Mouse (Mus musculus): ENCODE measurements at regions not wholly inside any gene's neighbourhood (a gene's known extent, or its start where the extent isn't known, plus 50 kb on each side); places are given as distances from the start of the nearest gene placed in this dataset.

- H3K36me3 ChIP-seq (ENCODE audit: insufficient read depth, low read length), result no peaks in the 10 kb centered on the region
- H3K27ac ChIP-seq (ENCODE audit: low read length), result no peak overlapping the region
- no peaks in the 10 kb centered on the region for H3K9me3 ChIP-seq (ENCODE audit: low read length)
- H3K4me1 ChIP-seq (ENCODE audit: insufficient read depth, low read depth, low read length), result no peaks in the 10 kb centered on the region
- TF ChIP-seq CTCF (IDR thresholded peaks at IDR 0.05) (no peak), EP300 (IDR thresholded peaks at IDR 0.05) (no peak)
- WGBS, result 74% methylated on average over 3 of the region's 3 CpGs
- no peaks in the 10 kb centered on the region for H3K27me3 ChIP-seq (replicated peaks; ENCODE audit: insufficient read depth, low read length)
- DNase-seq (ENCODE audit: low spot score), result no peak
- ATAC-seq, result no peak
- no peak overlapping the region for H3K4me2 ChIP-seq (replicated peaks; ENCODE audit: low read depth, low read length)
- no peak overlapping the region for H3K4me3 ChIP-seq (ENCODE audit: low read depth, low read length)
- no peak overlapping the region for H3K9ac ChIP-seq (replicated peaks; ENCODE audit: low read depth)
Observed at GRCm38 (mm10) chr13:59905488-59905887, 82.5 kb upstream of the Tut7 start.

GRCm38 (mm10) chr13:59904415-59904814, 81.5 kb upstream of the Tut7 start:
- Histone ChIP-seq H3K9me3 (ENCODE audit: low read length) (no peaks in the 10 kb centered on the region), H3K9ac (replicated peaks; ENCODE audit: low read depth) (no peak overlapping the region), H3K36me3 (ENCODE audit: insufficient read depth, low read length) (no peaks in the 10 kb centered on the region), H3K4me2 (replicated peaks; ENCODE audit: low read depth, low read length) (no peak overlapping the region), H3K27ac (ENCODE audit: low read length) (no peak overlapping the region), H3K4me3 (ENCODE audit: low read depth, low read length) (no peak overlapping the region), H3K4me1 (ENCODE audit: insufficient read depth, low read depth, low read length) (no peaks in the 10 kb centered on the region), H3K27me3 (replicated peaks; ENCODE audit: insufficient read depth, low read length) (no peaks in the 10 kb centered on the region)
- ATAC-seq (no peak), DNase-seq (ENCODE audit: low spot score) (peak; percentile 15)
- TF ChIP-seq CTCF (IDR thresholded peaks at IDR 0.05) (no peak), EP300 (IDR thresholded peaks at IDR 0.05) (no peak)
- 70% methylated on average over 1 of the region's 1 CpGs for WGBS

DNA sequence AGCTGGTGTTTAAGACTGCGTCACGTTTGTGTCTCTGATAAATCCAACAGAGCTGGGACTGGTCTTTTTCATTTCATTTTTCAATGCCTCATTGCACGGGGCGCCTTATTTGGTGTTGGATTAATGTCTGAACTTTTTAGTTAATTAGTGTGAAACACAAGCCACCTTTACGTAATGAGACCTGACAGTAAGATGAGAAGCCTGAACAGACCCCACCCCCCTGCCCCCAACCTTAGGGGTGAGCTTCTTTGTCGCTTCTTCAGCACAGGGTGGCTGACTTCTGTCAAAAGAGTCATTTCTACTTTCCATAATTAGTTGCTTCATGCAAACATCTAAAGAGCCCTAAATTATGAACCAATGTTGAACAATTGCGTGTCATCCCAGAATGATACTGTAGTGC, 76.6 kb upstream of the Tut7 start:
- Histone ChIP-seq H3K9ac (replicated peaks; ENCODE audit: low read depth) (no peak overlapping the region), H3K4me1 (ENCODE audit: insufficient read depth, low read depth, low read length) (no peaks in the 10 kb centered on the region), H3K36me3 (ENCODE audit: insufficient read depth, low read length) (no peaks in the 10 kb centered on the region), H3K27ac (ENCODE audit: low read length) (no peak overlapping the region), H3K27me3 (replicated peaks; ENCODE audit: insufficient read depth, low read length) (no peaks in the 10 kb centered on the region), H3K9me3 (ENCODE audit: low read length) (no peaks in the 10 kb centered on the region), H3K4me3 (ENCODE audit: low read depth, low read length) (no peak overlapping the region), H3K4me2 (replicated peaks; ENCODE audit: low read depth, low read length) (no peak overlapping the region)
- no peak for TF ChIP-seq EP300 (IDR thresholded peaks at IDR 0.05)
- TF ChIP-seq CTCF (IDR thresholded peaks at IDR 0.05), result no peak
- ATAC-seq (no peak), DNase-seq (ENCODE audit: low spot score) (no peak)
- WGBS, result 79% methylated on average over 7 of the region's 7 CpGs

GRCm38 (mm10) chr13:59895754-59896153, 72.8 kb upstream of the Tut7 start:
- Histone ChIP-seq H3K36me3 (ENCODE audit: insufficient read depth, low read length) (no peaks in the 10 kb centered on the region), H3K27ac (ENCODE audit: low read length) (no peak overlapping the region), H3K27me3 (replicated peaks; ENCODE audit: insufficient read depth, low read length) (no peaks in the 10 kb centered on the region), H3K4me2 (replicated peaks; ENCODE audit: low read depth, low read length) (no peak overlapping the region), H3K4me1 (ENCODE audit: insufficient read depth, low read depth, low read length) (no peaks in the 10 kb centered on the region), H3K9me3 (ENCODE audit: low read length) (no peaks in the 10 kb centered on the region), H3K9ac (replicated peaks; ENCODE audit: low read depth) (no peak overlapping the region), H3K4me3 (ENCODE audit: low read depth, low read length) (no peak overlapping the region)
- DNase-seq (ENCODE audit: low spot score) (no peak), ATAC-seq (no peak)
- TF ChIP-seq CTCF (IDR thresholded peaks at IDR 0.05) (no peak), EP300 (IDR thresholded peaks at IDR 0.05) (no peak)
- 83% methylated on average over 2 of the region's 2 CpGs for WGBS

- Histone ChIP-seq H3K4me1 (ENCODE audit: insufficient read depth, low read depth, low read length) (no peaks in the 10 kb centered on the region), H3K27ac (ENCODE audit: low read length) (no peak overlapping the region), H3K9ac (replicated peaks; ENCODE audit: low read depth) (no peak overlapping the region), H3K36me3 (ENCODE audit: insufficient read depth, low read length) (no peaks in the 10 kb centered on the region), H3K9me3 (ENCODE audit: low read length) (no peaks in the 10 kb centered on the region), H3K27me3 (replicated peaks; ENCODE audit: insufficient read depth, low read length) (no peaks in the 10 kb centered on the region), H3K4me2 (replicated peaks; ENCODE audit: low read depth, low read length) (no peak overlapping the region), H3K4me3 (ENCODE audit: low read depth, low read length) (no peak overlapping the region)
- WGBS, result 59% methylated on average over 5 of the region's 5 CpGs
- TF ChIP-seq EP300 (IDR thresholded peaks at IDR 0.05) (no peak), CTCF (IDR thresholded peaks at IDR 0.05) (no peak)
- ATAC-seq, result no peak
- no peak for DNase-seq (ENCODE audit: low spot score)
Observed at GRCm38 (mm10) chr13:59894094-59894493, 71.1 kb upstream of the Tut7 start.

DNA sequence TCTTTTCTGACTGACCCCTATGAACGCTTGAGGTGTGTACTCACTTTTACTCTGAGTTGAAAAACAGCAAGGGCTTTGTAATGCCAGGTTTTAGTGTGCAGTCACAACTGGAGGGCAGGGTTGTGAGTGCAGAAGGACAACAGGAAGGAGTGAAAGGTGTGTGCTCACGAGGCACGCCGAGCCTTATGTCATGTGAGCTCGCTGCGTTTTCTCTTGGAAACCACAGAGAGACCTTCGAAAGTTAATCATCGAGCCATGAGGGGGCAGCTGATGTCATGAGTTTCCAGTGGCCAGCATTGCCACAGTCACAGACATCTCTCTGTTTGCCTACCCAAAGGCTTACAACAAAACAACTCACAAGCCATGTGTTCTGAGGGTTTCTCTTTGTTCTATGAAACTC, 70.0 kb upstream of the Tut7 start:
- no peak for TF ChIP-seq EP300 (IDR thresholded peaks at IDR 0.05)
- no peak for TF ChIP-seq CTCF (IDR thresholded peaks at IDR 0.05)
- H3K9ac ChIP-seq (replicated peaks; ENCODE audit: low read depth), result no peak overlapping the region
- H3K4me2 ChIP-seq (replicated peaks; ENCODE audit: low read depth, low read length), result no peak overlapping the region
- H3K27ac ChIP-seq (ENCODE audit: low read length), result no peak overlapping the region
- no peaks in the 10 kb centered on the region for H3K27me3 ChIP-seq (replicated peaks; ENCODE audit: insufficient read depth, low read length)
- H3K4me3 ChIP-seq (ENCODE audit: low read depth, low read length), result no peak overlapping the region
- no peaks in the 10 kb centered on the region for H3K4me1 ChIP-seq (ENCODE audit: insufficient read depth, low read depth, low read length)
- WGBS, result 57% methylated on average over 8 of the region's 8 CpGs
- H3K36me3 ChIP-seq (ENCODE audit: insufficient read depth, low read length), result no peaks in the 10 kb centered on the region
- DNase-seq (ENCODE audit: low spot score) (no peak), ATAC-seq (no peak)
- no peaks in the 10 kb centered on the region for H3K9me3 ChIP-seq (ENCODE audit: low read length)

GRCm38 (mm10) chr13:59892340-59892739, 69.4 kb upstream of the Tut7 start:
- Histone ChIP-seq H3K4me3 (ENCODE audit: low read depth, low read length) (no peak overlapping the region), H3K27me3 (replicated peaks; ENCODE audit: insufficient read depth, low read length) (no peaks in the 10 kb centered on the region), H3K27ac (ENCODE audit: low read length) (no peak overlapping the region), H3K4me2 (replicated peaks; ENCODE audit: low read depth, low read length) (no peak overlapping the region), H3K9me3 (ENCODE audit: low read length) (no peaks in the 10 kb centered on the region), H3K36me3 (ENCODE audit: insufficient read depth, low read length) (no peaks in the 10 kb centered on the region), H3K9ac (replicated peaks; ENCODE audit: low read depth) (no peak overlapping the region), H3K4me1 (ENCODE audit: insufficient read depth, low read depth, low read length) (no peaks in the 10 kb centered on the region)
- TF ChIP-seq CTCF (IDR thresholded peaks at IDR 0.05) (no peak), EP300 (IDR thresholded peaks at IDR 0.05) (no peak)
- DNase-seq (ENCODE audit: low spot score) (no peak), ATAC-seq (no peak)
- WGBS, result 56% methylated on average over 9 of the region's 9 CpGs
